ENCODE assay signal across 19 mouse cellular contexts in genomic region chr3:106981323-106981722, GRCm38 (mm10). TPM values are rescaled to one million over a fixed set of nuclear protein-coding genes. Genes with fewer than 3 reads are reported as not detected.
DNase-seq lines count a peak whose midpoint lies in the region; ATAC-seq and TF ChIP-seq lines count a peak whose summit lies in the region.
"Had no signal": no experiment of that assay in that cellular context is flagged by ENCODE, and none has a peak within 500 bp of the region (broad histone marks: within the 10 kb centered on the region; RNA-seq: fewer than 3 reads in every experiment).

No protein-coding gene starts in this region.

- no peak overlapping the region for H3K9ac ChIP-seq in hindbrain, embryonic 12.5 days
- H3K9ac ChIP-seq in hindbrain, embryonic 11.5 days (ENCODE audit: low read depth, low read length): no peak overlapping the region
- no peak overlapping the region for H3K9ac ChIP-seq in hindbrain, embryonic 15.5 days
- no peak overlapping the region; the same call in 1 of the 2 replicates for H3K9ac ChIP-seq in midbrain, postnatal 0 days (replicated peaks; ENCODE audit: low read length, poor library complexity, severe bottlenecking)
- H3K9ac ChIP-seq: embryonic facial prominence, embryonic 13.5 days; liver, embryonic 14.5 days; neural tube, embryonic 12.5 days; stomach, embryonic 15.5 days had no signal

- H3K9me3 ChIP-seq in hindbrain, embryonic 12.5 days (replicated peaks): no peaks in the 10 kb centered on the region
- no peaks in the 10 kb centered on the region for H3K9me3 ChIP-seq in hindbrain, embryonic 11.5 days (ENCODE audit: control insufficient read depth, low read length)
- H3K9me3 ChIP-seq in hindbrain, embryonic 15.5 days: no peaks in the 10 kb centered on the region
- no peaks in the 10 kb centered on the region for H3K9me3 ChIP-seq in midbrain, postnatal 0 days (ENCODE audit: low read length)
- H3K9me3 ChIP-seq: embryonic facial prominence, embryonic 13.5 days; neural tube, embryonic 12.5 days; stomach, embryonic 15.5 days had no signal

- ATAC-seq in hindbrain, embryonic 12.5 days (ENCODE audit: low FRiP score): peak; percentile 55
- no peak for ATAC-seq in hindbrain, embryonic 11.5 days (ENCODE audit: low FRiP score)
- peak; percentile 78; the same call in 1 of the 2 replicates for ATAC-seq in hindbrain, embryonic 15.5 days (ENCODE audit: low FRiP score, low read depth)
- ATAC-seq in midbrain, postnatal 0 days (ENCODE audit: low FRiP score): no peak
- no peak for ATAC-seq in cerebellum, adult (ENCODE audit: insufficient number of reproducible peaks, low FRiP score, low TSS enrichment)
- ATAC-seq: lung, postnatal 0 days had no signal

- H3K27me3 ChIP-seq in hindbrain, embryonic 12.5 days: no peaks in the 10 kb centered on the region
- H3K27me3 ChIP-seq in hindbrain, embryonic 11.5 days (ENCODE audit: control insufficient read depth, insufficient read depth, low read length): no peaks in the 10 kb centered on the region
- no peaks in the 10 kb centered on the region for H3K27me3 ChIP-seq in hindbrain, embryonic 15.5 days
- no peaks in the 10 kb centered on the region for H3K27me3 ChIP-seq in midbrain, postnatal 0 days (ENCODE audit: insufficient read depth, low read length)
- H3K27me3 ChIP-seq: embryonic facial prominence, embryonic 13.5 days; neural tube, embryonic 12.5 days; stomach, embryonic 15.5 days had no signal

- H3K27ac ChIP-seq in hindbrain, embryonic 12.5 days: peak overlapping the region; percentile 67; the same call in 1 of the 2 replicates
- H3K27ac ChIP-seq in hindbrain, embryonic 11.5 days (ENCODE audit: low read depth, low read length): no peak overlapping the region
- no peak overlapping the region; the same call in 1 of the 2 replicates for H3K27ac ChIP-seq in hindbrain, embryonic 15.5 days (replicated peaks)
- H3K27ac ChIP-seq in midbrain, postnatal 0 days (ENCODE audit: low read depth, low read length): peak overlapping the region; percentile 13; the same call in 1 of the 2 replicates
- H3K27ac ChIP-seq: embryonic facial prominence, embryonic 13.5 days; liver, embryonic 14.5 days; neural tube, embryonic 12.5 days; stomach, embryonic 15.5 days had no signal

- no peak for DNase-seq in hindbrain, embryonic 11.5 days (ENCODE audit: low spot score)
- DNase-seq in brain, embryonic 14.5 days (ENCODE audit: low read depth): peak; percentile 83
- peak; percentile 18 for DNase-seq in midbrain, postnatal 0 days (ENCODE audit: low spot score)
- no peak for DNase-seq in retina, embryonic 14.5 days (ENCODE audit: low spot score)
- DNase-seq: adrenal gland, adult 2 months; cerebellum, adult 11 months; cerebellum, postnatal 14 days; gastrocnemius, postnatal 36 days; kidney, adult 11 months; retina, postnatal 1 day; thymus, adult 18-20 months had no signal

- no peaks in the 10 kb centered on the region for H3K36me3 ChIP-seq in hindbrain, embryonic 12.5 days
- no peaks in the 10 kb centered on the region for H3K36me3 ChIP-seq in hindbrain, embryonic 11.5 days (ENCODE audit: control insufficient read depth, insufficient read depth, low read length)
- no peaks in the 10 kb centered on the region for H3K36me3 ChIP-seq in hindbrain, embryonic 15.5 days
- H3K36me3 ChIP-seq in midbrain, postnatal 0 days (ENCODE audit: insufficient read depth, low read length): no peaks in the 10 kb centered on the region
- H3K36me3 ChIP-seq: embryonic facial prominence, embryonic 13.5 days; neural tube, embryonic 12.5 days; stomach, embryonic 15.5 days had no signal

- H3K4me1 ChIP-seq in hindbrain, embryonic 12.5 days: peaks cover 6% of the 10 kb centered on the region; the same call in 1 of the 2 replicates
- H3K4me1 ChIP-seq in hindbrain, embryonic 11.5 days (replicated peaks; ENCODE audit: control insufficient read depth, insufficient read depth, low read length): no peaks in the 10 kb centered on the region
- H3K4me1 ChIP-seq in hindbrain, embryonic 15.5 days (replicated peaks): peaks cover 10% of the 10 kb centered on the region
- H3K4me1 ChIP-seq in midbrain, postnatal 0 days (ENCODE audit: insufficient read depth, low read length): peaks cover 4% of the 10 kb centered on the region; the same call in 1 of the 2 replicates
- H3K4me1 ChIP-seq: embryonic facial prominence, embryonic 13.5 days; neural tube, embryonic 12.5 days; stomach, embryonic 15.5 days had no signal

- no peak for TF ChIP-seq CTCF in brain, embryonic 14.5 days (IDR thresholded peaks at IDR 0.05; ENCODE audit: borderline replicate concordance, extremely low read depth, insufficient read depth, insufficient read length)
- no peak for TF ChIP-seq CTCF in midbrain, postnatal 0 days (IDR thresholded peaks at IDR 0.05)

- H3K4me3 ChIP-seq in hindbrain, embryonic 12.5 days: no peak overlapping the region
- no peak overlapping the region for H3K4me3 ChIP-seq in hindbrain, embryonic 11.5 days (ENCODE audit: low read depth, low read length)
- H3K4me3 ChIP-seq in hindbrain, embryonic 15.5 days: no peak overlapping the region
- H3K4me3 ChIP-seq in midbrain, postnatal 0 days (ENCODE audit: low read depth, low read length): no peak overlapping the region
- H3K4me3 ChIP-seq: embryonic facial prominence, embryonic 13.5 days; neural tube, embryonic 12.5 days; stomach, embryonic 15.5 days had no signal

- no peak overlapping the region for H3K4me2 ChIP-seq in hindbrain, embryonic 12.5 days (replicated peaks)
- no peak overlapping the region for H3K4me2 ChIP-seq in hindbrain, embryonic 11.5 days (replicated peaks; ENCODE audit: low read depth, low read length)
- no peak overlapping the region for H3K4me2 ChIP-seq in hindbrain, embryonic 15.5 days
- H3K4me2 ChIP-seq in midbrain, postnatal 0 days (ENCODE audit: low read depth, low read length, poor library complexity, severe bottlenecking): no peak overlapping the region
- H3K4me2 ChIP-seq: embryonic facial prominence, embryonic 13.5 days; neural tube, embryonic 12.5 days; stomach, embryonic 15.5 days had no signal

- no peak for TF ChIP-seq POLR2A in brain, embryonic 14.5 days (IDR thresholded peaks at IDR 0.05; ENCODE audit: borderline replicate concordance, extremely low read depth, insufficient read depth, insufficient read length, poor library complexity, severe bottlenecking)

- whole genome bisulfite sequencing in hindbrain, embryonic 12.5 days: 51% methylated on average over 3 of the region's 3 CpGs
- 74% methylated on average over 3 of the region's 3 CpGs for WGBS in hindbrain, embryonic 11.5 days
- 44% methylated on average over 3 of the region's 3 CpGs for WGBS in hindbrain, embryonic 15.5 days
- 25% methylated on average over 3 of the region's 3 CpGs for WGBS in midbrain, postnatal 0 days

RNA-seq across cellular contexts. Expression of gene Kcna3, which starts 54.6 kb away (rescaled TPM):
- 8.1 and 8.3 TPM in 2 replicates for polyA plus RNA-seq in hindbrain, embryonic 12.5 days (2016; fragmentation: Nextera tagmentation; extraction: Ambion mirVana)
- polyA plus RNA-seq in hindbrain, embryonic 11.5 days (2014; fragmentation: Nextera tagmentation; extraction: Ambion mirVana): 4.6 and 4.7 TPM in 2 replicates
- 9.9 and 10.0 TPM in 2 replicates for polyA plus RNA-seq in brain, embryonic 14.5 days (2012; rRNA removed)
- polyA plus RNA-seq in hindbrain, embryonic 15.5 days (2015; fragmentation: Nextera tagmentation; extraction: Ambion mirVana): 11.6 and 12.0 TPM in 2 replicates
- total RNA-seq in midbrain, postnatal 0 days (2014; rRNA removed): 66.1 and 74.0 TPM in 2 replicates
- 15.6 and 16.0 TPM in 2 replicates for polyA plus RNA-seq in midbrain, postnatal 0 days (2015; fragmentation: Nextera tagmentation; extraction: Ambion mirVana)

Comparison
In these comparisons a context has a peak if more than half of its experiments do, and no peak if none do; other contexts are left out.
1. ATAC-seq: peak in hindbrain, embryonic 12.5 days (single experiment) and hindbrain, embryonic 15.5 days (single experiment); none in hindbrain, embryonic 11.5 days (single experiment), midbrain, postnatal 0 days (single experiment) and cerebellum, adult (single experiment).
2. H3K27ac ChIP-seq: peak in hindbrain, embryonic 12.5 days (single experiment) and midbrain, postnatal 0 days (single experiment); none in hindbrain, embryonic 11.5 days (single experiment) and hindbrain, embryonic 15.5 days (single experiment).
3. DNase-seq: peak in brain, embryonic 14.5 days (single experiment) and midbrain, postnatal 0 days (single experiment); none in hindbrain, embryonic 11.5 days (single experiment) and retina, embryonic 14.5 days (single experiment).